Mouse (Mus musculus) spleen, embryonic (tissue): ENCODE results near the gene Clk2.

ENCODE experiments used
- CTCF ChIA-PET: fragments of 350-600 bp; sonication (Branson Sonifier 250); formaldehyde crosslinking; loops from one replicate; lab custom pipeline; 2022; lab: Charles Lee

Clk2 gene

DNA sequence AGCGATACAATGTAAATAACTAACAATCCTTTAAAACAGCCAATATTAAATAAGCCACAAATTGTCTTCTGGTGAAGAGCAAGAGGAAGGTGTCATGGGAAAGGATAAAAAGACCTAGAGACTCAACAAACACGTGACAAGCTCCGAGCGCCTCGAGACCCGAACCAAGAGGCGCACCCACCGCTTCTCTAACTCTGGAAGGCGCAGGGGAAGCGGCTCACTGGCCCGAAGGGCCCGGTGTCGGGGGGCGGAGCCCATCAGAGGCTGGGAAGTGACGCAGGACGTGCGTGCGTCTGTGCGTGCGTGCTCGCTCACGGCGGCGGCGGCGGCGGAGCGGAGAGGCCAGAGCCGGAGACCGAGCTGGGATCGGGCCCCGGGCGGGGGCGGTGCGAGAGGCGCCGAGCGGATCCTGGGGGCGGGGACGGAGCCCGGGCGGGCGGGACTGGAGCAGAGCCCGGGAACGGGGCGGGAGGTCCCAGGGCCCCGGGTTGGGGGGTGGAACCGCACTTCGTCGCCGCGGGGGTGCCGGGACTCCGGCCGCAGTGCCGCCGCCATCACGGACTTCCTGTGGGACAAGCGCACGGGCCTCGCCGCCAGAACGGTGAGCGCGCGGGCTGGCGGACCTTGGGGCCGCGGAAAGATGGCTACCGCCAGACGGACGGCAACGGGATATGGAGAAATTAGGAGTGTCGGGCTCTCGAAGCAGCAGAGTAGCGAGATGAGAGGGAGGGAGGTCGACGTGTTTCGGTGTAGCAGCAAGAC lies at the start of gene Clk2:
Gene Clk2, plus strand, starts transcription at position 290 of the 762 bp plus-strand sequence.
- CTCF ChIA-PET: interaction anchor here (0.7 kb wide), 1 partner anchor 163 kb away, joined by 5 read pairs; no protein-coding TSS in a partner anchor

DNA sequence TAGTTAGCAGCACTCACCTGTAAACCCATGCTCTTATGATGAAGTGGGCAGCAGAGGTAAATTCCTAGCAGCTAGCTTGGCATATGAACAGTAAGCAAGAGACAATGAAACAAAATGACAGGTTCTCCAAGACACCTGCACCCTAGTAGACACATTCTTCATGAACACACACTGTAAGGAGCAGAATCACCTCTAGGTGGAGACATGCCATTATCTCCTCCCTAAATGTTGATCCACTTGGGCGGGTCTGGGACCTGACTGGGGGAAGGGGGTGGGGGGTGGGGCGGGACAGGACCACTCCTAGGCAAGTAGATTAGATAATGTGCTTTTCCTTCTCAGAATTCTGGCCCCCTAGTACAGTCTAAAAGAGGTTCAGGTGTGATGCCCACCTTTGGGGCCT lies 49.1 kb upstream of the Clk2 start:
- CTCF ChIA-PET: interaction anchor here (0.6 to 0.8 kb wide), 3 partner anchors 18 to 1753 kb away, joined by 3 to 7 read pairs (median 6); no protein-coding TSS in a partner anchor

DNA sequence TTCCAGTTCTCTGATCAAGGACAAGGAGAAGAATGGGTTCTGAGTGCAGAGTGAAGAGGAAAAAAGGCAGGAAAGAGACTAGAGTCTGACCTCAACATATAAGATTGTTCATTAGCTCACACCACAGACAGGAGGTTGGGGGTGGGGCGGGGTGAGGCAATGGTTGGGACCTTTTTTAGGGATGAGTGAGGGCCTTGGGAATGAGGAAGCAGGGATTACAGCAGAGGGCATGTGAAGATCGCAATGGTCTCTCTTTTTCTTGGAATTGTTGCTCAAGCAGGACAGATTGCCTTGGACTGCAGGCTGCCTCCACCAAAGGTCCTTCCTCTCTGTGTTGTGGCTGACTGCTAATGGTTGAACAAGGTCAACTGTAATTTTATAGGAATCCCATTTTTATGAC lies 41.3 kb upstream of the Clk2 start:
- CTCF ChIA-PET: no interaction called here

DNA sequence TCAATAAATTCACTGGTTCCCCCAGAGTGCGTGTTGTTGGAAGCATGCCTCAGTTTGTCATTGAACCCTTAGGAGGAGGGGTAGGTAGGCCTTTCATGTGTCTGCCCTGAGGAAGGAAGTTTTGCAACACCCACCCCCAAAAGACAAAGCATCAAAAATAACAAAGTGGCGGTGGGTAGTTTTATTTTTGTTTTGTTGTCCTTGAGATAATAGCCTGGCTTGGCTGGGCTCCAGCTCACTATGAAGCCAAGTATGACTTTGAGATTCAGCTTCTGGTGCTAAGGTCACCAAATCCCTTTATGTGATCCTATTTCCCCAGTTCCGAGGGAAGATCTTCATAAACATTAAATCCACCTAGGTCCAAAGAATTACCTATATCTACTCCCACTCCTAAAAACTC lies 40.4 kb upstream of the Clk2 start:
- CTCF ChIA-PET: no interaction called here

DNA sequence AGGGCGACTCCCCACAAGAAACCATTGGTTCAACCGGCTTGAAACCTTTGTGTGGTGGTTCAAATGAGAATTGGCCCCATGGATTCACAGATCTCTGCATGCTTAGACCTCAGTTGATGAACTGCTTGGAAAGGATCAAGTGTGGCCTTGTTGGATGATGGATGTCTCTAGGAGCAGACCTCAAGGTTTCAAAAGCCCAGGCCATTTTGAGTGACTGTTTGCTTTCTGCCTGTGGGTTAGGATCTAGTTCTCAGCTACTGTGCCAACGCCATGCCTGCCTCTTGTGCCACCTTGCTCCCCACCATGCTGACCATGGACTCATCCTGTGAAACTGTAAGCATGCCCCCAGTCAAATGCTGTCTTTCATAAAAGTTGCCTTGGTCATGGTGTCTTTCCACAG lies 38.6 kb upstream of the Clk2 start:
- CTCF ChIA-PET: no interaction called here

DNA sequence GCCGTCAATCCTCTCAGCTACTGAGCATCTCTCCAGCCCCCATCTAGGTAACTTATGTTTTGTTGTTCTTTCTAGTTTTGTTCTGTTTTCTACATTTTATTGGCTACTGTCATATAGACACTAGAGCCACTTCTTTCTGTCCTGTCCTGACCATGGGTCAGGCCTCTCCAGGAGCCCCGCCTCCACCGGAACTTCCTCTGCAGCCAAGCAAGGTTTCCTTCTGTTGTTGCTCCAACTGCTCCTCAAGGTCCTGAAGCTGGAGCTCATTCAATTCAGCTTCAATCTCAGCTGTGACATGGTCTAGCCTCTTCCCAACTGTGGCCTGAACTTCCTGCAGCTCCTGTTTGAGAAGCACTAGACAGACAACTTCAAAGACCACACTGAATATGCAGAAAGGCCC lies 34.7 kb upstream of the Clk2 start:
- CTCF ChIA-PET: interaction anchor here (0.6 kb wide), 1 partner anchor 868 kb away, joined by 5 read pairs; no protein-coding TSS in a partner anchor

DNA sequence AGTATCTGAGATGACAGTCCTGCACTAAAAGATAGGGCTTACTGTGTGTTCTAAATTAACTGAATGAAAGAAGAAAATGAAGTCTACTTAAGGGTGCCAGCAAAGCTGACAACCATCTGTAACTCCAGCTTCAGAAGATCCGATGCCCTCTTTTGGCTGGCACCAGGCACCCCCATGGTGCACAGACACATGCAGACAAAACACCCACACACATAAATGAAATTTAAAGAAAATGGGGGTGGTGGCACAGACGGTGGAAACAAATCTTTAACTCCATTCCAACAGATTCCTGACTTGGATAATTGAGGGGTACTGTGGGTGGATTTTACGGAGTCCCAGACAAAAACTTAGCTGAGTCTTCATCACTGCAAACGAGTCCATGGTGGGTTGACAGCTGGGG lies 32.8 kb upstream of the Clk2 start:
- CTCF ChIA-PET: no interaction called here

DNA sequence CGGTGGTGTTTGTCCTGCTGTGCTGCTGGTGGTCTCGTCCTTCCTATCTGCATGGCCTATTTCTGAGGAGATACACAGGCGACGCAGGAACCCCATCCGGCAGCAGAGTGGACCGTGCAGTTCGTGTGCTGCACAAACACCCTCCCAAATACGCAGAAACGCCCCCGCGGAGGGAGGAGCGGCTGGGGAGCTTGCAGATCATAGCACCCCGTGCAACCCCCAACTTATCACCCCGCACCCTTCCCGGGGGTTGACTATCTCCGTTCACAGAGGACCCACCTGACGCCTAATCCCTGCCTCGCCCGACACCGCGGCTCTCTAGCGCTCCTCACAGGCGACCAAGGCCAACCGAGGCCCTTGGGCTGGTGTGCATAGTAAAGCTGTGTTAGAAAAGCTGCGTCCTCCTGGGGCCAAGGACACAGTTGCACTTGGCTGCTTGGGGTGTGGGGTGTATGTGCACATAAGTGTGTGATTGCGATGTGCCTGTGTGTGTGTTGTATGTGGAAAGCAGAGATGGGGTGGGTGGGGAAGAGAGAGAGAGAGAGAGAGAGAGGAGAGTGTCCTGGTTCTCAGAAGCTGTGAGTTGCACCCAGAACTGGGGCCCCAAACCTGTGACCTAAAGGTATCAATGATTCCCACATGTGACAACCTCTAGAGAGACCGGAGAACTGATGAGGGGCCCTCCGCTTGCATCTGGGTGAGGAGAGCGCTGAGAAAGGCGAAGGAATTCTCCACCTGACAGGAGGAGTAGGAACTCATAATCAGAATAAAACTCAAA lies 32.1 kb upstream of the Clk2 start:
- CTCF ChIA-PET: no interaction called here

DNA sequence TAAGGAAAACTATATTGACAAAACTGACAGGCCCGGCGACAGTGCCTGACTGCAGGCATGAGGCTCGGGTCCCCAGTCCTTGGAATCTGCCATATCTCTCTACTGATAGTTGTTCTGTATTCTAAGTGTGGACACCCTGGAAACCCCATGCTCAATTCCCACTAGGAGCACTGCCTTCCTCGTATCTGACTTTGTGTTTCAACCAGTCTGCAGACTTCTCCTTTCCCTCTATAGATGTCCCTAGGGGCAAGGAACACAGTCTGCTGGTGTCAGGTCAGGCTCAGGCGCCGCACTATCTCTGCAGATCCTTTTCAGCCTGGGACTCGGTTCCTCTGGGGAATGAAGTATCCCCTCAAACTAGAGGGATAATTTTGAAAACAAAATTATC lies 31.5 kb upstream of the Clk2 start:
- CTCF ChIA-PET: no interaction called here

DNA sequence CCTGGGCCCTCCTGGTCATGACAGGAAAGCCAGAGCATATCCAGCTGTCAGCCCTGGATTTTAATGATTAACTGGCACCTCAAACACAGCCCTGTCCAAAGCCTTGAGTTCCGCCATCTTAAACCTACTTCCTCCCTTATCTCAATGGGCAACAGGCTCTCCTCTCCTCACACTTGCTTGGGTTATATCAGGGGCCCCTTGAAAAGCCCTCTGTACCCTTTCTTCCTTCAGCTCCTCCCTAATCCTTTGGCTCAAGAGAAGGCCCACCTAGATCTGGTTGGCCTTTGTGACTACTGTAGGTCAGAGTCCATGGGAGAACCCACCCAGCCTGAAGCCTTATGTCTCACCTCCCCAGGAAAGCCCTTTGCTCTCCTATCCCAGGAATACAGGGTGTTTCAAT lies 30.8 kb upstream of the Clk2 start:
- CTCF ChIA-PET: no interaction called here

DNA sequence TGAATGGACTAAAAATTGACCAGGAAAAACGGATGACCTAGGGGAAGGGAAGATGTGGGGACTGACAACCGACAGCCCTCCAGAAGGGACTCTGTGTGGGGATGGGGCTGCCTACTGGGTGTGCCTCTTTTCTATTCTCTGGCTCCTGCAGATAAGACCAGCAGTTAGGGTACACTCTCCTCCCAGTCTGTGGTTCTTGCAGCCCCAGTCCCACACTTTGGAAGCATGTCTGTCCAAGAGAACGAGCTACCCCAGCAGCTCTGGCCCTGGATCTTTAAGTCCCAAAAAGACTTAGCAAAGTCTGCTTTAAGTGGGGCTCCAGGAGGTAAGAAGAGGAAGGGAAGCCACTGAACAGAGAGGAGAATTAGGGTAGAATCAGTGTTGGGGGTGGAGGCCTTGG lies 28.6 kb upstream of the Clk2 start, which contains the start of gene Pklr:
Gene Pklr, plus strand, starts transcription at position 185 of the 400 bp plus-strand sequence.
- CTCF ChIA-PET: no interaction called here

DNA sequence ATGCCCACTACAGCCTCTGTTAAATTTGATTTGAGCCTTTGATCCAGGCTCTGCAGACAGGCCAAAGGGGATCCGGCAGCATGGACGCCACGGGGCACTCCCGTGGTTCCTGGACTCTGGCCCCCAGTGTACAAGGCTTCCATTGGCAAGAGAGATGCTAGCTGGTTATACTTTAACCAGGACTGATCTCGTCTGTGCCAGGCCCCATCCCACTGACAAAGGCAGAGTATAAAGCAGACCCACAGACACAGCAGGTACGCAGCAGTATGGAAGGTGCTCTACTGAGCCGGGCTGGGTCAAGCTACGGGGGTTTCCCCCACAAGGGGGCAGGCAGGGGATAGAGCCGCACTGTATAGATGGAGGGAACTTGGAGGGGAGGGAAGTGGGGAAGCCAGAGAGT lies 28.2 kb upstream of the Clk2 start:
- CTCF ChIA-PET: no interaction called here

DNA sequence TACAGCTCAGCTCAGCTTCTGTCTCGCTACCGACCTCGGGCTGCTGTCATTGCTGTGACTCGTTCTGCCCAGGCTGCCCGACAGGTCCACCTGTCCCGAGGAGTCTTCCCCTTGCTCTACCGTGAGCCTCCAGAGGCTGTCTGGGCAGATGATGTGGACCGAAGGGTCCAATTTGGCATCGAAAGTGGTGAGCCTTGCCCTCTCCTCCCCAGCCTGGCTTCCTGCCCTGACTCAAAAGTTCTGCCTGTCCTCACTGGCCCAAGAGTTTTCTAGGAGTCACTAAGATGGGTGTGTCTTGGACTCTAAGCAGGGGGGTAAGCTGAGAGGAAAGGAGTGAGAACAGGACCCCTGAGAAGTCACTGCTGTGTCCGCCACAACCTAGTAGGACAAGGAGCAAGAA lies 19.8 kb upstream of the Clk2 start:
- CTCF ChIA-PET: no interaction called here

DNA sequence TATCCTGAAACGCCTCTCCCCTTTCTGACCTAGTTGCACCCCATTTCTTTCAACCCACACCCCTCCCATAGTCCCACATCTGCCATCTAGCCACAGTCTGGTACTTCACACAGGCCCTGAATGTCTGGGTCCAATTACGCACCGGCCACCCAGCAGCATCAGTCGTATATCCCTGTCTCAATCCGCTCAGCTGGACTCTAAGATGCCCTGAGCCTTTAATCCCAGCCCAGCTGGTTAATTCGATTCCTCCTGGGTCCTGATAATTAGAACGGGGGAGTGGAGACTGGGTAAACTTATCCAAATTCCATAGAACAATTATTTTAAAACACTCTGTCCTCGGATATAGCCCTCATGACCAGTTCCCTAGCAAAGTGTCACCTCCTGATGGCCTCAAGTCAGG lies 19.0 kb upstream of the Clk2 start:
- CTCF ChIA-PET: no interaction called here

DNA sequence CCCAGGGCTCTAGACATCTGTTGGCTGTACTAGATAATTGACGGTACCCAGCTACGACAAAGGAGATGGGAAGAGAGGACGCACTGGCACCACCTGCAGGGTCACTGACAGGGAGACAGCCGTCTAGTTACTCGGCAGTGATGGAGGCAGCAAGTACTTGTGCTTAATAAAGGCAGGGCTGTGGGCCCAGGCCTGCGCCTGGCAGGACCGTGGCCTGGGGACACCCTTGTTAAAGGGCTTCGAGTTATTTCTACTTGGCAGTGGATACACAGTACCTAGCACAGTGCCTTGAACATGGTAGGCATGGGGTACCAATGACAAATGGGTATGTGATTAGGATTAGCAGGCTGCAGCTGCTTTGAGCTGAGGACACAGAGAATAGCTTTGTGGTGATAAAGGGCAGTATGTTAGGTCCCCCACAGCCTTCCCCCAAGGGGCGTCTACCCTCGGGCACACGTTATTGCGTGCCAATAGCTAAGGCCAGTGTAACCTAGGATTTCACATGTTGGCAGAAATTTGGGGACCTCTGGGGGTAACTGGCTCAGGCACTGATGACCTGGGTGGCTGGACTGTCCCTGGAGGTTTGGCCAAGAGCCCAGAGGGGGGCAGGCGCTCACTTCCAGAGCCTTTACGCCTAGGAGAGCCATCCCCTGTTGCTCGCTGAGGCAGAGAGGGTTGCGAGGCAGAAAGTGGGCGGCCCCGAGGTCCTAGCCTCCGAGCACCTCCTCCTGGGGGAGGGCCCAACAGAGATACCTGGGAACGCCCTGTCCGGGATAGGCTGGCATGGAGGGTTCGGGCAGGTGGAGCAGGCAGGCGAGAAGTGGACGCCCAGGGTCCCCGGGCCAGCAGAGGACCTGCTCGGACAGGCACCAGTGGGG lies 17.3 kb upstream of the Clk2 start:
- CTCF ChIA-PET: no interaction called here

DNA sequence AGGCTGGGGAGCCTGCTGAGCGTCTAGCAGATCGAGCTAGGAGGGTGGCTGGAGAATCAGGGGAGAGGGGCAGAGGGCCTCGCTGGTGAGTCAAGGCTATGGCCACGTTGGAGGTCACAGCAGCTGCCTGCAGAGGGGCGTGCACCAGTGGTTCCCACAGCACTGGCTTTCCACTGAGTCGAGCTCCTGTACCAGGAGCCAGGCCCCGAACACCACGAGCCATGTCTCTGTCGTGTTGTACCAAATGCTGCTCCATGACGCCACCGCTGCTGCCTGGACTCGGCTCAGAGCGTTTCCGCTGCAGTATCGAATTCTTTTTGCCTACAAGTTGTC lies 16.6 kb upstream of the Clk2 start:
- CTCF ChIA-PET: no interaction called here

DNA sequence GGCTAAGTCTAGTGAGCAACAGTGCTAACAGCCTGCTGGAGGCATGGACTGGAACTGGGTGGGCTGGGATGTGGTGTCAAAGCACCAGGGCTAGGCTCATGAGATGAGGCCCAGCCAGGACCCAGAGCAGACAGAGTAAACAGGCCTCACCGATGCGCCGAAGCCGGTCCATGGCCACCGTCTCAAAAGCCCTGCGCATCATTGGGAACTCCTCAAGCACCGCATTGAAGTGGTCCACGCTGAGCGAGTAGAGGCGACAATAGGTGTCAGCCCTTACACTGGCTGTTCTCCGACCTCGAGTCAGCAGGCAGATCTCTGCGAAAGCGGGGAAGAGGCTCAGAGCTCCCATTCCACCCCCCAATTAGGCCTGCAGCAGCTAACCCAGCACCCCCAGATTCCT lies 16.0 kb upstream of the Clk2 start:
- CTCF ChIA-PET: no interaction called here

DNA sequence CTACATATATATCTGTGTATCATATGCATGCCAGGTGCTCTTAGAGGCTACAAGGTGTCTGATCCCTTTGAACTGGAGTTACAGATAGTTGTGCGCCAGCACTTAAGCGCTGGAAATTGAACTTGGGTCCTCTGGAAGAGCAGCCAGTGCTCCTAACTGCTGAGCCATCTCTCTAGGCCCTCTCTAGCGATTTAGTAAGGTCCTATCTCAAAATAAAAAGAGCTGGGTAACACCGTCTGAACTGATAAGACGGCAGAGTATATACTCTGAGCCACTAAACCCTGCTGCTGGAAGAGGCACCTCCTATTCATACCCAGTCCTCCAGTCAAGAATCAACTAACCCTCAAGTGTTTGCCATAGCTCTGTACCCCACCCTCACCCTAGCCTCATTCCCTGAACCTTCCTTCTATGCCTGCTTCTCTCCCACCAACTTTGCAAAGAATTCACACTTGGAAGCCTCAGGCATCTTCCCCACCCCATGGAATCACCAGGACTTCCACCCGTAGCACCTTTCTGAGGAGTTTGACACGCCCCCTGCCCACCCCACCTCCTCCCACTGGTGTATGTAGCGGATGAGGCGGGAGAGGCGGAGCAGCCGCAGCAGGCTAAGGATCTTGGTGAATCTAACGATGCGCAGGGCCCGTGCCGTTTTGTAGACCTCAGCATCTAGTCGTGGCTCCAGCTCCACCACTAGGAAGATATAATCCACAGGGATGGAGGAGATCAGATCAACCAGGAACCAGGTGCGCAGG lies 12.3 kb upstream of the Clk2 start:
- CTCF ChIA-PET: interaction anchor here (0.6 kb wide), 1 partner anchor 52 kb away, joined by 4 read pairs; no protein-coding TSS in a partner anchor

DNA sequence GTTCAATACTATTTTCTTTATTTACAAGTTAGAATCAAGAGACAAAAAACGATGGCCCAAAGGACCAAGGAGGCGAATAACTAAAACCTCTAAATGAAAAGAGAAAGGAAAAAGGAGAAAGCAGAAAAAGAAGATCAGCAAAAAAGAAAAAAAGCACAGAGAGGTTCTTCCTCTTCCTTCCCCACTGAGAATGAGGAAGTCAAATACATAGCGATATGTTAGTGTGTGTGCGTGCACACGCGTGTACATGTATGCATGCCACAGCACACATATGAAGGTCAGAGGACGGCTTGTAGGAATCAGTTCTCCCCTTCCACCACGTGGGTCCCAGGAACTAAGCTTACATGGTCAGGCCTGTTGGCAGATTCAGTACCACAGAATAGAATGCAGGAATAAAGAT lies 7.6 kb upstream of the Clk2 start:
- CTCF ChIA-PET: no interaction called here

DNA sequence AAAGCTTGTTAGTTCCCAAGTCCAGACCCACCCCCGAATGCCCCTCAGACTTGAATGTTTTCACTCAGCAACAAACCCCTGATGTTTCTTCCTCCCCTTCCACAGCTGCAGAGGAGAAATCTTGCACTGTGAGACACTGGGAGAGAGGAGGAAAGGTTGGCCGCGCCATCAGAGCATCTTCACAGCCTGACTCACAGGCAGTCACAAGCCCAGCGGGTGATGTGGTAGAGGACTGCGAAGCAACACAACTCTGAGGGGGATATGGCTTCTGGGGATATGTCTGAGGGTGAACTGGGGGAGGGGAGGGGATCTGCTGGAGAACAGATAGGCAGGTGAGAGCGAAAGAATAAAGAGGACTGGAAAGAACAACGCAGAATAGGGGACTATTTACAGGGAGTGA lies 5.9 kb upstream of the Clk2 start:
- CTCF ChIA-PET: no interaction called here

DNA sequence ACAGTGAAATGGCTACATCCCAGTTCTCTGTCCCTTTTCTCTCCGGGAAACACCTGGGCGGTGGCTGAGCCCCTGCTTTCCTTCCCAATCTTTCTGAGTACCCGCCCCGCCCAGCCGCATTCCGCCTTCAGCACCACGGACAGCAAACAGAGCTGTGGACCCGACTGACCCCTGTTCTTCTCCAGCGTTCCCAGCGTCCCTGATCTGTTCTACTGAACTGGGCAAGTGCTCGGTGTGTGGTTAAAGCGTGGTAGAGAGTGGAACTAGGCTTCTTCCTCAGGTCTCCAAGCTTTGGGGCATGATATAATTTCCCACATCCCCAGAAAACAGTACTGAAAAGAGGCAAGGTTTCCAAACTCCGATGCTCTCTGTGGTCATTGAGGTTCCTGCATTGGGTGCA lies 5.4 kb upstream of the Clk2 start:
- CTCF ChIA-PET: interaction anchor here (2.1 kb wide), 1 partner anchor 71 kb away, joined by 7 read pairs; no protein-coding TSS in a partner anchor
